Mouse (Mus musculus): ENCODE data around the gene Gm20908.
"Not testable (repeated sequence)": the region's sequence is repeated elsewhere in the genome, so short reads cannot be mapped to it uniquely, and the experiment has no call there.

Gene Gm20908

DNA sequence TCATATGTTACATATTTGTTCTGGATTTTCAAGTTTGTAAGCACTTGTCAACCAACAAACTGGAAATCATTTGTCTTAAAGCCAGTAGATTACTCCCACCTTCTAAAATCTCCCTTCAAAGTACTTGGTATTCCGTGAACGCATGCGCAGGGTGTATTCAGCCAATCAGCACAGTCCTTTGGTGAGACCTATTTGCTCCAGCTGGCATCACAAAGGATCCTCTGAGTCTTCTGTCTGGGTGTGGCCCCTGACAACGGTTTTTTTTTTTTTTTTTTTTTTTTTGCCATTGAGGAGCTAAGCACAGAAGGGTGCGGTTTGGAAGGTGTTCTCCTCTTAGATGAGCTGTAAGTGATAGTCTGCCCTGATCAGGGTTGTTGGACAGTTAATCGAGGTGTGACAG is at the start of gene Gm20908:
Gene Gm20908 (plus strand): TSS at position 301 of the 400 bp plus-strand sequence.
- DNase-seq (ENCODE audit: low spot score), result not testable (repeated sequence)

All from testis, postnatal 14 days (tissue).